Mouse (Mus musculus) heart, adult 2 months (tissue): ENCODE measurements around the gene Spz1. TPM values are rescaled to one million over a fixed set of nuclear protein-coding genes. Genes with fewer than 3 reads are reported as not detected.
A peak's percentile ranks its signal among the peaks of the same experiment; 100 is the strongest.

ENCODE experiments used
- DNase-seq, 2 experiments: peaks; one replicate each; pipeline ENCODE4 v3.0.0; 2021
- H3K27ac ChIP-seq: fragments of 200-600 bp; 2 replicates; pipeline ENCODE4 v1.8.1; 2022
- H3K27me3 ChIP-seq: fragments of 200-500 bp; 2 replicates; pipeline ENCODE4 v1.6.1; 2012; ENCODE audit warnings: mild to moderate bottlenecking, low read length, inconsistent platforms, mixed read lengths; ENCODE audit not compliant: control insufficient read depth, insufficient read depth
- H3K36me3 ChIP-seq: fragments of 200-500 bp; 2 replicates; pipeline ENCODE4 v1.6.1; 2012; ENCODE audit warnings: low read length, inconsistent platforms; ENCODE audit not compliant: control insufficient read depth, insufficient read depth
- H3K4me1 ChIP-seq: fragments of 200-500 bp; 2 replicates; pipeline ENCODE4 v1.6.1; 2011; ENCODE audit warnings: low read length; ENCODE audit not compliant: control insufficient read depth, insufficient read depth
- H3K4me3 ChIP-seq: fragments of 200-600 bp; 2 replicates; pipeline ENCODE4 v1.8.1; 2022
- H3K79me2 ChIP-seq: fragments of 200-500 bp; replicated peaks from 2 replicates; pipeline ENCODE4 v1.6.1; 2012; ENCODE audit warnings: mild to moderate bottlenecking, inconsistent platforms, low read length, moderate library complexity, mixed read lengths; ENCODE audit not compliant: control insufficient read depth, insufficient read depth
- H3K9ac ChIP-seq: fragments of 200-500 bp; 2 replicates; pipeline ENCODE4 v1.6.1; 2012; ENCODE audit warnings: low read depth, mild to moderate bottlenecking, control low read depth, inconsistent platforms, low read length, mixed read lengths
- CTCF ChIP-seq: fragments of 200-600 bp; IDR thresholded peaks from 2 replicates; pipeline ENCODE4 v1.8.1; 2022; ENCODE audit warnings: antibody characterized with exemption, mild to moderate bottlenecking, moderate library complexity
- EP300 ChIP-seq: fragments of 200-500 bp; IDR thresholded peaks from 2 replicates; pipeline ENCODE4 v1.6.1; 2011; ENCODE audit warnings: low read depth, low read length, control low read depth; ENCODE audit not compliant: insufficient read depth
- POLR2A ChIP-seq: fragments of 200-500 bp; IDR thresholded peaks from 2 replicates; pipeline ENCODE4 v1.6.1; 2011; ENCODE audit warnings: mild to moderate bottlenecking, low read depth, low read length, control low read depth; ENCODE audit not compliant: insufficient read depth
- WGBS: fragments of 180-500 bp; shearing (Covaris S2); methylation state at CpG from one replicate; pipeline ENCODE4 v1.1.7; 2018; 5-methylcytosine and 5-hydroxymethylcytosine counted together
- intact Hi-C: fragments of 180-260 bp; cut with DNase I; formaldehyde crosslinking; loops from one replicate; pipeline ENCODE4 v1.15.1; 2025
- polyA plus RNA-seq: library from polyadenylated mRNA; depleted of rRNA; stranded (reverse); fragments of >200 nt; gene quantifications from 2 replicates; pipeline ENCODE4 v1.2.3, GENCODE M21; 2012
- total RNA-seq, 2 experiments: library from RNA; stranded (reverse); gene quantifications; 2 replicates each; pipeline ENCODE4 v1.2.3; 2021

Spz1 gene
- total and polyA plus RNA-seq, 3 experiments = 0.31 TPM; not detected in 2

GRCm38 (mm10) chr13:92594481-92594880, 18.5 kb upstream of the Spz1 start:
- H3K27me3 ChIP-seq = no peaks in the 10 kb centered on the region
- 72% methylated on average over 6 of the region's 6 CpGs for WGBS
- intact Hi-C loops = loop anchor here (1.0 kb wide), 1 partner anchor 16 kb away; no protein-coding TSS in a partner anchor
- H3K79me2 ChIP-seq = no peaks in the 10 kb centered on the region
- DNase-seq = no peak
- no peak overlapping the region for H3K27ac ChIP-seq
- H3K9ac ChIP-seq = no peak overlapping the region
- no peaks in the 10 kb centered on the region for H3K36me3 ChIP-seq
- no peak overlapping the region for H3K4me3 ChIP-seq
- H3K4me1 ChIP-seq = peaks cover 5% of the 10 kb centered on the region
- TF ChIP-seq EP300 (no peak), CTCF (no peak), POLR2A (no peak)

GRCm38 (mm10) chr13:92593731-92594396, 17.9 kb upstream of the Spz1 start:
- no peak for TF ChIP-seq EP300
- TF ChIP-seq CTCF = no peak
- no peak for TF ChIP-seq POLR2A
- Histone ChIP-seq H3K27ac (no peak overlapping the region), H3K9ac (no peak overlapping the region; the same call in 1 of the 2 replicates), H3K36me3 (no peaks in the 10 kb centered on the region), H3K79me2 (no peaks in the 10 kb centered on the region), H3K27me3 (no peaks in the 10 kb centered on the region), H3K4me1 (peaks cover 5% of the 10 kb centered on the region), H3K4me3 (no peak overlapping the region)
- no peak for DNase-seq
- intact Hi-C loops = loop anchor here (1.0 kb wide), 1 partner anchor 16 kb away; no protein-coding TSS in a partner anchor
- 27% methylated on average over 3 of the region's 3 CpGs for WGBS

- H3K27ac ChIP-seq = no peak overlapping the region
- intact Hi-C loops = no loop called here
- 19% methylated on average over 12 of the region's 12 CpGs for WGBS
- H3K36me3 ChIP-seq = no peaks in the 10 kb centered on the region
- TF ChIP-seq EP300 (no peak), CTCF (no peak), POLR2A (no peak)
- H3K79me2 ChIP-seq = no peaks in the 10 kb centered on the region
- H3K4me1 ChIP-seq = peaks cover 5% of the 10 kb centered on the region
- no peak overlapping the region for H3K9ac ChIP-seq
- peak; percentile 35 to 46 for DNase-seq
- no peaks in the 10 kb centered on the region for H3K27me3 ChIP-seq
- no peak overlapping the region for H3K4me3 ChIP-seq
Measured at GRCm38 (mm10) chr13:92592786-92593635, 17.0 kb upstream of the Spz1 start.

- 75% methylated on average over 5 of the region's 5 CpGs for WGBS
- intact Hi-C loops = no loop called here
- Histone ChIP-seq H3K4me1 (peaks cover 5% of the 10 kb centered on the region), H3K4me3 (no peak overlapping the region), H3K36me3 (no peaks in the 10 kb centered on the region), H3K79me2 (no peaks in the 10 kb centered on the region), H3K27ac (no peak overlapping the region), H3K9ac (no peak overlapping the region), H3K27me3 (no peaks in the 10 kb centered on the region)
- TF ChIP-seq EP300 = no peak
- no peak for TF ChIP-seq POLR2A
- TF ChIP-seq CTCF = no peak
- DNase-seq = no peak
Measured at GRCm38 (mm10) chr13:92592268-92592785, 16.4 kb upstream of the Spz1 start.

GRCm38 (mm10) chr13:92591225-92591624, 15.3 kb upstream of the Spz1 start:
- TF ChIP-seq CTCF (no peak), POLR2A (no peak), EP300 (no peak)
- Histone ChIP-seq H3K27ac (no peak overlapping the region), H3K27me3 (no peaks in the 10 kb centered on the region), H3K4me3 (no peak overlapping the region), H3K36me3 (no peaks in the 10 kb centered on the region), H3K79me2 (no peaks in the 10 kb centered on the region), H3K9ac (no peak overlapping the region), H3K4me1 (peaks cover 5% of the 10 kb centered on the region)
- 83% methylated on average over 3 of the region's 3 CpGs for WGBS
- intact Hi-C loops = no loop called here
- no peak for DNase-seq
